Mouse (Mus musculus): ENCODE measurements around the gene Uhrf1bp1. TPM values are rescaled to one million over a fixed set of nuclear protein-coding genes. Genes with fewer than 3 reads are reported as not detected.

Gene Uhrf1bp1
- polyA plus RNA-seq, 1 experiment from 2014 or later: 5.3 TPM

GRCm38 (mm10) chr17:27856798-27857648 is 782 bp downstream of the Uhrf1bp1 start:
- Histone ChIP-seq H3K4me2 (replicated peaks) (peak overlapping the region; percentile 73), H3K9ac (replicated peaks) (peak overlapping the region; percentile 73), H3K4me3 (peak overlapping the region; percentile 79), H3K27me3 (no peaks in the 10 kb centered on the region), H3K36me3 (peaks cover 18% of the 10 kb centered on the region), H3K9me3 (no peaks in the 10 kb centered on the region), H3K4me1 (peaks cover 23% of the 10 kb centered on the region), H3K27ac (replicated peaks) (peak overlapping the region; percentile 71)
- peak; percentile 59 for ATAC-seq (replicated peaks)
- 1% methylated on average over 52 of the region's 52 CpGs for whole genome bisulfite sequencing

GRCm38 (mm10) chr17:27857649-27858475 is 1.6 kb downstream of the Uhrf1bp1 start:
- H3K4me1 ChIP-seq: peaks cover 23% of the 10 kb centered on the region
- peaks cover 10% of the 10 kb centered on the region; the same call in 1 of the 2 replicates for H3K36me3 ChIP-seq
- ATAC-seq (replicated peaks): no peak
- peak overlapping the region; percentile 73 for H3K4me2 ChIP-seq (replicated peaks)
- H3K27me3 ChIP-seq: no peaks in the 10 kb centered on the region
- H3K9me3 ChIP-seq: no peaks in the 10 kb centered on the region
- H3K4me3 ChIP-seq: peak overlapping the region; percentile 79
- H3K27ac ChIP-seq (replicated peaks): no peak overlapping the region
- H3K9ac ChIP-seq (replicated peaks): peak overlapping the region; percentile 73; the same call in 1 of the 2 replicates
- 66% methylated on average over 11 of the region's 11 CpGs for WGBS

GRCm38 (mm10) chr17:27859131-27859530 is 2.9 kb downstream of the Uhrf1bp1 start:
- no peak overlapping the region for H3K4me2 ChIP-seq (replicated peaks)
- ATAC-seq (replicated peaks): no peak

GRCm38 (mm10) chr17:27865461-27865860 is 9.2 kb downstream of the Uhrf1bp1 start:
- Histone ChIP-seq H3K4me3 (no peak overlapping the region), H3K36me3 (no peaks in the 10 kb centered on the region; the same call in 1 of the 2 replicates), H3K27me3 (no peaks in the 10 kb centered on the region), H3K9me3 (no peaks in the 10 kb centered on the region), H3K9ac (replicated peaks) (no peak overlapping the region), H3K4me2 (replicated peaks) (no peak overlapping the region), H3K4me1 (no peaks in the 10 kb centered on the region), H3K27ac (replicated peaks) (no peak overlapping the region)
- WGBS: 75% methylated on average over 2 of the region's 2 CpGs
- no peak for ATAC-seq (replicated peaks)

More at GRCm38 (mm10) chr17:27859131-27859530, 2.9 kb downstream of the Uhrf1bp1 start:
- peaks cover 23% of the 10 kb centered on the region for H3K4me1 ChIP-seq
- 54% methylated on average over 2 of the region's 2 CpGs for WGBS
- H3K4me3 ChIP-seq: no peak overlapping the region
- H3K9ac ChIP-seq (replicated peaks): no peak overlapping the region
- no peak overlapping the region for H3K27ac ChIP-seq (replicated peaks)
- no peaks in the 10 kb centered on the region for H3K9me3 ChIP-seq
- peaks cover 3% of the 10 kb centered on the region; the same call in 1 of the 2 replicates for H3K36me3 ChIP-seq
- no peaks in the 10 kb centered on the region for H3K27me3 ChIP-seq

- H3K9ac ChIP-seq (replicated peaks): no peak overlapping the region
- no peak overlapping the region for H3K4me3 ChIP-seq
- H3K4me1 ChIP-seq: peaks cover 2% of the 10 kb centered on the region; the same call in 1 of the 2 replicates
- 88% methylated on average over 4 of the region's 4 CpGs for WGBS
- no peaks in the 10 kb centered on the region for H3K27me3 ChIP-seq
- H3K36me3 ChIP-seq: no peaks in the 10 kb centered on the region; the same call in 1 of the 2 replicates
- ATAC-seq (replicated peaks): no peak
- H3K4me2 ChIP-seq (replicated peaks): no peak overlapping the region
- no peak overlapping the region for H3K27ac ChIP-seq (replicated peaks)
- no peaks in the 10 kb centered on the region for H3K9me3 ChIP-seq
These were observed 10.5 kb downstream of the Uhrf1bp1 start for GRCm38 (mm10) chr17:27866737-27867136.

- ATAC-seq (replicated peaks): no peak
- WGBS: 67% methylated on average over 3 of the region's 3 CpGs
These were observed 15.6 kb downstream of the Uhrf1bp1 start for GRCm38 (mm10) chr17:27871851-27872250.

GRCm38 (mm10) chr17:27873583-27873982 is 17.3 kb downstream of the Uhrf1bp1 start:
- no peak for ATAC-seq (replicated peaks)
- Histone ChIP-seq H3K27me3 (no peaks in the 10 kb centered on the region), H3K4me2 (replicated peaks) (no peak overlapping the region), H3K9me3 (no peaks in the 10 kb centered on the region), H3K4me1 (peaks cover 2% of the 10 kb centered on the region; the same call in 1 of the 2 replicates), H3K27ac (replicated peaks) (no peak overlapping the region), H3K4me3 (no peak overlapping the region), H3K36me3 (no peaks in the 10 kb centered on the region; the same call in 1 of the 2 replicates), H3K9ac (replicated peaks) (no peak overlapping the region)
- 77% methylated on average over 3 of the region's 3 CpGs for WGBS

More at GRCm38 (mm10) chr17:27871851-27872250, 15.6 kb downstream of the Uhrf1bp1 start:
- Histone ChIP-seq H3K4me3 (no peak overlapping the region), H3K27ac (replicated peaks) (no peak overlapping the region), H3K9me3 (no peaks in the 10 kb centered on the region), H3K36me3 (no peaks in the 10 kb centered on the region; the same call in 1 of the 2 replicates), H3K9ac (replicated peaks) (no peak overlapping the region), H3K4me1 (peaks cover 2% of the 10 kb centered on the region; the same call in 1 of the 2 replicates), H3K27me3 (no peaks in the 10 kb centered on the region), H3K4me2 (replicated peaks) (no peak overlapping the region)

GRCm38 (mm10) chr17:27874510-27874909 is 18.3 kb downstream of the Uhrf1bp1 start:
- 78% methylated on average over 5 of the region's 5 CpGs for WGBS
- no peak for ATAC-seq (replicated peaks)

GRCm38 (mm10) chr17:27881518-27881917 is 25.3 kb downstream of the Uhrf1bp1 start:
- Histone ChIP-seq H3K36me3 (peaks cover 30% of the 10 kb centered on the region), H3K4me2 (replicated peaks) (no peak overlapping the region), H3K27me3 (no peaks in the 10 kb centered on the region), H3K27ac (replicated peaks) (no peak overlapping the region), H3K9me3 (no peaks in the 10 kb centered on the region), H3K4me3 (no peak overlapping the region), H3K9ac (replicated peaks) (no peak overlapping the region), H3K4me1 (no peaks in the 10 kb centered on the region)
- no peak for ATAC-seq (replicated peaks)
- WGBS: 69% methylated on average over 11 of the region's 11 CpGs

More at GRCm38 (mm10) chr17:27874510-27874909, 18.3 kb downstream of the Uhrf1bp1 start:
- Histone ChIP-seq H3K9me3 (no peaks in the 10 kb centered on the region), H3K9ac (replicated peaks) (no peak overlapping the region), H3K4me1 (peaks cover 2% of the 10 kb centered on the region; the same call in 1 of the 2 replicates), H3K27ac (replicated peaks) (no peak overlapping the region), H3K4me3 (no peak overlapping the region), H3K36me3 (peaks cover 3% of the 10 kb centered on the region; the same call in 1 of the 2 replicates), H3K4me2 (replicated peaks) (no peak overlapping the region), H3K27me3 (no peaks in the 10 kb centered on the region)

- H3K4me3 ChIP-seq: no peak overlapping the region
- no peak overlapping the region for H3K4me2 ChIP-seq (replicated peaks)
- no peaks in the 10 kb centered on the region for H3K27me3 ChIP-seq
- H3K36me3 ChIP-seq: peaks cover 44% of the 10 kb centered on the region
- H3K9ac ChIP-seq (replicated peaks): no peak overlapping the region
- H3K27ac ChIP-seq (replicated peaks): no peak overlapping the region
- ATAC-seq (replicated peaks): no peak
- WGBS: 94% methylated on average over 8 of the region's 8 CpGs
- H3K9me3 ChIP-seq: no peaks in the 10 kb centered on the region
- no peaks in the 10 kb centered on the region for H3K4me1 ChIP-seq
These were observed 26.9 kb downstream of the Uhrf1bp1 start for GRCm38 (mm10) chr17:27883129-27883528.

GRCm38 (mm10) chr17:27883994-27884393 is 27.8 kb downstream of the Uhrf1bp1 start:
- no peak overlapping the region for H3K4me3 ChIP-seq
- 89% methylated on average over 6 of the region's 6 CpGs for WGBS
- H3K9me3 ChIP-seq: no peaks in the 10 kb centered on the region
- no peak overlapping the region for H3K9ac ChIP-seq (replicated peaks)
- no peak overlapping the region for H3K27ac ChIP-seq (replicated peaks)
- no peak for ATAC-seq (replicated peaks)
- no peaks in the 10 kb centered on the region for H3K4me1 ChIP-seq
- no peaks in the 10 kb centered on the region for H3K27me3 ChIP-seq
- H3K36me3 ChIP-seq: peaks cover 43% of the 10 kb centered on the region
- no peak overlapping the region for H3K4me2 ChIP-seq (replicated peaks)
